Mouse (Mus musculus) forebrain, postnatal 0 days (tissue): ENCODE results near the gene Trim27. TPM values are rescaled to one million over a fixed set of nuclear protein-coding genes. Genes with fewer than 3 reads are reported as not detected.

Source experiments
- ATAC-seq: fragments of 200-750 bp; cut with Nextera tagmentation; 2 replicates; pipeline ENCODE4 v1.8.0; 2017; ENCODE audit warnings: mild to moderate bottlenecking, moderate library complexity
- DNase-seq: peaks from one replicate; pipeline ENCODE4 v3.0.0-alpha.2; 2015
- H3K27ac ChIP-seq: fragments of 300-500 bp; sonication (generic); 2 replicates; pipeline ENCODE4 v1.5.1; 2014; ENCODE audit warnings: low read depth, mild to moderate bottlenecking, antibody characterized with exemption, low read length, moderate library complexity, mixed read lengths
- H3K27me3 ChIP-seq: fragments of 300-500 bp; sonication (generic); 2 replicates; pipeline ENCODE4 v1.6.1; 2014; ENCODE audit warnings: mild to moderate bottlenecking, low read length, mixed read lengths; ENCODE audit not compliant: insufficient read depth
- H3K36me3 ChIP-seq: fragments of 300-500 bp; sonication (generic); 2 replicates; pipeline ENCODE4 v1.6.1; 2014; ENCODE audit warnings: mild to moderate bottlenecking, moderate library complexity; ENCODE audit not compliant: insufficient read depth
- H3K4me1 ChIP-seq: fragments of 300-500 bp; sonication (generic); 2 replicates; pipeline ENCODE4 v1.6.1; 2014; ENCODE audit warnings: antibody characterized with exemption; ENCODE audit not compliant: insufficient read depth
- H3K4me2 ChIP-seq: fragments of 300-500 bp; sonication (generic); 2 replicates; pipeline ENCODE4 v1.6.1; 2014; ENCODE audit warnings: low read depth, mild to moderate bottlenecking, moderate library complexity
- H3K4me3 ChIP-seq: fragments of 300-500 bp; sonication (generic); 2 replicates; pipeline ENCODE4 v1.5.1; 2014; ENCODE audit warnings: low read depth, low read length, mixed read lengths
- H3K9ac ChIP-seq: fragments of 300-500 bp; sonication (generic); 2 replicates; pipeline ENCODE4 v1.6.1; 2014; ENCODE audit warnings: mild to moderate bottlenecking
- H3K9me3 ChIP-seq: fragments of 300-500 bp; sonication (generic); 2 replicates; pipeline ENCODE4 v1.6.1; 2016; ENCODE audit warnings: low read length
- CTCF ChIP-seq: sonication (generic); IDR thresholded peaks from 2 replicates; pipeline ENCODE4 v1.5.1; 2016; ENCODE audit warnings: antibody characterized with exemption, control low read depth, low read depth
- WGBS: fragments of 180-500 bp; shearing (Covaris S2); extraction: QIAGEN DNeasy Blood & Tissue Kit; methylation state at CpG from one replicate; pipeline ENCODE4 v1.1.7; 2014; 5-methylcytosine and 5-hydroxymethylcytosine counted together
- polyA plus RNA-seq: library from polyadenylated mRNA; unstranded; fragments of >200 nt; fragmentation: Nextera tagmentation; extraction: Ambion mirVana; gene quantifications from 2 replicates; pipeline ENCODE4 v1.2.1, GENCODE M21; 2015
- total RNA-seq: library from RNA; depleted of rRNA; stranded (reverse); fragments of >200 nt; gene quantifications from 2 replicates; pipeline ENCODE4 v1.2.3, GENCODE M21; 2014

Trim27 gene
- total and polyA plus RNA-seq, 2 experiments from 2014 or later, result 85.3 to 90.9 TPM

- under 1% methylated on average over 16 of the region's 16 CpGs for WGBS
- Histone ChIP-seq H3K36me3 (no peaks in the 10 kb centered on the region), H3K9me3 (no peaks in the 10 kb centered on the region), H3K27ac (no peak overlapping the region), H3K9ac (peak overlapping the region; percentile 57), H3K4me1 (no peaks in the 10 kb centered on the region), H3K4me3 (peak overlapping the region; percentile 56), H3K27me3 (no peaks in the 10 kb centered on the region), H3K4me2 (peak overlapping the region; percentile 90)
- ATAC-seq (no peak), DNase-seq (peak; percentile 48)
- no peak for TF ChIP-seq CTCF
These were observed 10.8 kb upstream of the Trim27 start for GRCm38 (mm10) chr13:21168371-21169011.

DNA sequence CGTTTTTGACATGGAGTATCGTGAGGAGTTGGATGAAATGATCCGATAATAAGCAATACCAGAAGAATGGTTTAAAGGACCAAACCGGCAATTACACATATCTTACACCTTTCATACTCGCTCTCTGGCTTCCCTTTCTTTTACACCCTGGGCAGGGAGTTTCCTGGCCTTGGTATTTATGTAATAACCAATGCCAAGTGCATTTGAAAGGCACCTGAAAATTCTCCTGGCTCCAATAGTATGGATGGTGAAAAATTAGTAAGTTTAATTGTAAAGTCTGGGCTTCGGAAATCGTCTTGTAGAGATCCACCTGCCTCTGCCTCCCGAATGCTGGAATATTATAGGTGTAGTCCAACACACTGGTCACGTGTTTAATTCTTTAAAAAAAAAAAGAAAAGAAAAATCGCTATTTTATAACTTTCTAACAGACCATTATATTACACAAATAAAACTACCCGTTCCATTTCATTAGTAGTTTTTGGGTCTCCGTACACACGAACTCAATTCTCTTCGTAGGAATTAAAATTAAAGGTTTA lies 10.1 kb upstream of the Trim27 start:
- H3K4me2 ChIP-seq, result peak overlapping the region; percentile 90
- no peaks in the 10 kb centered on the region for H3K9me3 ChIP-seq
- no peaks in the 10 kb centered on the region for H3K4me1 ChIP-seq
- no peak overlapping the region for H3K27ac ChIP-seq
- H3K27me3 ChIP-seq, result no peaks in the 10 kb centered on the region
- DNase-seq, result no peak
- peak overlapping the region; percentile 57 for H3K9ac ChIP-seq
- WGBS, result 3% methylated on average over 14 of the region's 14 CpGs
- TF ChIP-seq CTCF, result no peak
- H3K4me3 ChIP-seq, result peak overlapping the region; percentile 56
- no peaks in the 10 kb centered on the region for H3K36me3 ChIP-seq
- ATAC-seq, result no peak

GRCm38 (mm10) chr13:21169657-21170430 lies 9.4 kb upstream of the Trim27 start:
- Histone ChIP-seq H3K27me3 (no peaks in the 10 kb centered on the region), H3K4me2 (peak overlapping the region; percentile 90), H3K36me3 (no peaks in the 10 kb centered on the region), H3K4me1 (no peaks in the 10 kb centered on the region), H3K9ac (peak overlapping the region; percentile 43), H3K4me3 (peak overlapping the region; percentile 56), H3K27ac (peak overlapping the region; percentile 80), H3K9me3 (no peaks in the 10 kb centered on the region)
- WGBS, result 1% methylated on average over 39 of the region's 39 CpGs
- TF ChIP-seq CTCF, result no peak
- DNase-seq (peak; percentile 95), ATAC-seq (peak; percentile 86)

- H3K4me1 ChIP-seq, result no peaks in the 10 kb centered on the region
- TF ChIP-seq CTCF, result no peak
- ATAC-seq (no peak), DNase-seq (no peak)
- 40% methylated on average over 17 of the region's 17 CpGs for WGBS
- no peak overlapping the region for H3K27ac ChIP-seq
- peak overlapping the region; percentile 90 for H3K4me2 ChIP-seq
- 0 out of 2 replicates have a peak overlapping the region, but pooled peaks have one; percentile 28 for H3K9ac ChIP-seq
- no peaks in the 10 kb centered on the region for H3K36me3 ChIP-seq
- H3K4me3 ChIP-seq, result peak overlapping the region; percentile 56
- H3K9me3 ChIP-seq, result no peaks in the 10 kb centered on the region
- H3K27me3 ChIP-seq, result no peaks in the 10 kb centered on the region
These were observed 8.7 kb upstream of the Trim27 start for GRCm38 (mm10) chr13:21170431-21171155.

DNA sequence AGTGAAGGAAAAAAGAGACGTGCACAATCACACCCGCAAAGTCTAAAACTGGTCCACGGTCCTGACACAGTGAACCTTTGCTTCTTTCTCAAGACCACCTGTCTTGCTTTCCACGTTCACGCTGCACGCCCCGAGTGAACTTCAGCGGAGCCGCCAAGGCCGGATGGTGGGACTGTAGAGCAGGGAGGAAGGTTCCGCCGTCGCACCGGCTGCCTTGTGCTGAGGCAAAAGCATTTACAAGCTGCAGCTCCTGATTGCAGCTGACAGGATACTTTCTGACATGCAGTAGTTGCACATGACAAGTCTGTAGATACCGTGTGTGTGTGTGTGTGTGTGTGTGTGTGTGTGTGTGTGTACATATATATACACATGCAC lies 8.1 kb upstream of the Trim27 start:
- Histone ChIP-seq H3K9ac (0 out of 2 replicates have a peak overlapping the region, but pooled peaks have one; percentile 28), H3K4me2 (peak overlapping the region; percentile 48), H3K27me3 (no peaks in the 10 kb centered on the region), H3K9me3 (no peaks in the 10 kb centered on the region), H3K27ac (no peak overlapping the region), H3K4me3 (peak overlapping the region; percentile 52), H3K36me3 (no peaks in the 10 kb centered on the region), H3K4me1 (no peaks in the 10 kb centered on the region)
- 9% methylated on average over 15 of the region's 15 CpGs for WGBS
- TF ChIP-seq CTCF, result no peak
- ATAC-seq (no peak), DNase-seq (peak; percentile 34)

GRCm38 (mm10) chr13:21171600-21172150 lies 7.6 kb upstream of the Trim27 start:
- no peaks in the 10 kb centered on the region for H3K4me1 ChIP-seq
- no peak overlapping the region; the same call in 1 of the 2 replicates for H3K9ac ChIP-seq
- 0 out of 2 replicates have a peak, but pooled peaks have one; percentile 16 for ATAC-seq
- TF ChIP-seq CTCF, result peak; percentile 57
- H3K4me3 ChIP-seq, result peak overlapping the region; percentile 52
- no peaks in the 10 kb centered on the region for H3K27me3 ChIP-seq
- peak overlapping the region; percentile 48 for H3K4me2 ChIP-seq
- H3K9me3 ChIP-seq, result no peaks in the 10 kb centered on the region
- peak; percentile 70 for DNase-seq
- H3K36me3 ChIP-seq, result no peaks in the 10 kb centered on the region
- H3K27ac ChIP-seq, result no peak overlapping the region
- WGBS, result under 1% methylated on average over 12 of the region's 12 CpGs
